Mouse (Mus musculus): Measurements from ENCODE around the gene Tmem54. TPM values are rescaled to one million over a fixed set of nuclear protein-coding genes. Genes with fewer than 3 reads are reported as not detected.

Gene Tmem54
- 11.5 and 14.5 TPM in 2 replicates for polyA plus RNA-seq (2015; fragmentation: Nextera tagmentation; extraction: Ambion mirVana)

DNA sequence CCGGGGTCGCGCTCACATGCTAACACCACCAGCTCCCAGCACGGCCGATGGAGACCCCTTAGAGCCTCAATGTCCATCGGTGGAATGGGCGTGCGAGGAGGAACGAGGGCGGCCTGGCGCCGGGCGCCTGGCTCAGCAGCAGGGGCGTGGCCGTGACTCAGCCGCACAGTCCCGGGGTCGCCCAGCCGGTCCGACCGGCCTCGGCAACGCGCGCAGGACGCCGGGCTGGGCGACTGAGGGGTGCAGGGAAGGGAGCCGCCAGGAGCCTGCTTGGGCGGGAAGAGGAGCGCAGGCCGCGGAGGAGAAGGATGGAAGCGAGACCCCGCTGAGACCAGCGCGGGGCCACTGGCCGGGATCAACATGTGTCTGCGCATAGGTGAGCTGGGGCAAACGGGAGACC is at the start of gene Tmem54:
Gene Tmem54, plus strand, starts transcription at position 193 of the 400 bp plus-strand sequence.
- Histone ChIP-seq H3K36me3 (ENCODE audit: insufficient read depth, low read length) (no peaks in the 10 kb centered on the region), H3K4me1 (ENCODE audit: insufficient read depth, low read length) (peaks cover 10% of the 10 kb centered on the region), H3K9ac (replicated peaks; ENCODE audit: low read length) (peak within 1 kb of the TSS; percentile 59), H3K4me2 (replicated peaks; ENCODE audit: low read depth, low read length) (peak within 1 kb of the TSS; percentile 57), H3K27me3 (ENCODE audit: insufficient read depth, low read length) (peaks cover 22% of the 10 kb centered on the region), H3K4me3 (ENCODE audit: low read length) (peak within 1 kb of the TSS; percentile 37), H3K9me3 (ENCODE audit: low read length) (no peaks in the 10 kb centered on the region), H3K27ac (ENCODE audit: low read length) (no peak within 1 kb of the TSS)
- 2% methylated on average over 39 of the region's 40 CpGs for WGBS
- peak; percentile 53; the same call in 1 of the 2 replicates for ATAC-seq (ENCODE audit: low FRiP score, low TSS enrichment)

DNA sequence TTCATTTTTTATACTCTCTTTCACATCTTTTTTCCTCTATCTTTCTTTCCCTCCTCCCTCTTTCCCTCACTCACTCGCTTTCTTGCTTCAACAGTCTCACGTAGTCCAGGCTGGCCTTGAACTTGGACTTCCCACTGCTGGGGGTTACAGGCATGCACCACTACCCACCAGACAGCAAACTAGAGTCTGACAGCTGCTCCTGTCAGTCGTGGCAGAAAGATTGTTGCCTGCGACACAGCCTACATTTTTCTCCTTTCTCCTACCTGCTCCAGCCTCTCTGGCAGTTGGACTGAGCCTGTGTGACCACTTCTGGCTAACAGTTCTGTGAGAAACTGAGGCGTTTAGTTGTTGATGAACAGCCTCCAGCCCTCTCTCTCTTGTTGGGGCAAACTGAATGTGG is 49.8 kb upstream of the Tmem54 start:
- Histone ChIP-seq H3K36me3 (ENCODE audit: insufficient read depth, low read length) (no peaks in the 10 kb centered on the region), H3K4me3 (ENCODE audit: low read length) (no peak overlapping the region), H3K27me3 (ENCODE audit: insufficient read depth, low read length) (peaks cover 17% of the 10 kb centered on the region), H3K4me2 (replicated peaks; ENCODE audit: low read depth, low read length) (no peak overlapping the region), H3K9ac (replicated peaks; ENCODE audit: low read length) (no peak overlapping the region), H3K4me1 (ENCODE audit: insufficient read depth, low read length) (peaks cover 13% of the 10 kb centered on the region), H3K27ac (ENCODE audit: low read length) (no peak overlapping the region), H3K9me3 (ENCODE audit: low read length) (no peaks in the 10 kb centered on the region)
- no peak for ATAC-seq (ENCODE audit: low FRiP score, low TSS enrichment)
- 81% methylated on average over 5 of the region's 5 CpGs for WGBS

DNA sequence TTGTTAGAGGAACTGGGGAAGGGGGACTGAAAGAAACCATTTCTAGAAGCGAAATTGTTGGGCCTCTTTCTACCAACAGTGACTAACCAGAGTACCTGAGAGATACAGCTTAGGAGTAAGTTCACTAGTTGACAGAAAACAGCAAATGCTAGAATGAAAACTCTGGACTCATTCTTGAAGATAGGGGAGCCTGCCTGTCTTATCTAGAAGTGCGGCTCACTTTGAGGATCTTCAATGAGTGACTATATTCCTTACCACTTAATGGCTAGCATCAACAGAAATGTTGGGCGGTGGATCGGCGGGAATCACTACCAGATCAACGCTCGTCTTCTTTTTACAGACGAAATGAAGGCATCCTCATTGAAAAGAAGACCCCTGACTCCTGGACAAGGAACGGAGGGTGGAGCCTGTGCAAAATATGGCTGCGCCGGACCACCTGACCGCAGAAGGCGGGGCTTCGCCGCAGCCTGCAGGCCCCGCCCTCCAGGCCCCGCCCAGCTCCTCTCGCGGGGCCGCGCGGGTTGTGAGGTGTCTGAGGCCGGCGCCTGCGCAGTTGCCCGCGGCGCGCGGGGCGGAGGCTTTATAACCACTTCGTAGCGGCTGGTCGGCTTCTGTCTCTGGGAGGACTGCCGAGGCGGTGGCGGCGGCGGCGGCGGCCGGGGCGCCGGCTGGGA is 47.7 kb upstream of the Tmem54 start:
- Histone ChIP-seq H3K4me3 (ENCODE audit: low read length) (peak overlapping the region; percentile 61), H3K36me3 (ENCODE audit: insufficient read depth, low read length) (no peaks in the 10 kb centered on the region), H3K4me1 (ENCODE audit: insufficient read depth, low read length) (peaks cover 13% of the 10 kb centered on the region), H3K27me3 (ENCODE audit: insufficient read depth, low read length) (peaks cover 4% of the 10 kb centered on the region), H3K27ac (ENCODE audit: low read length) (peak overlapping the region; percentile 68), H3K4me2 (replicated peaks; ENCODE audit: low read depth, low read length) (peak overlapping the region; percentile 82), H3K9me3 (ENCODE audit: low read length) (no peaks in the 10 kb centered on the region), H3K9ac (replicated peaks; ENCODE audit: low read length) (peak overlapping the region; percentile 83)
- WGBS: 5% methylated on average over 30 of the region's 44 CpGs
- peak; percentile 96 for ATAC-seq (ENCODE audit: low FRiP score, low TSS enrichment)

DNA sequence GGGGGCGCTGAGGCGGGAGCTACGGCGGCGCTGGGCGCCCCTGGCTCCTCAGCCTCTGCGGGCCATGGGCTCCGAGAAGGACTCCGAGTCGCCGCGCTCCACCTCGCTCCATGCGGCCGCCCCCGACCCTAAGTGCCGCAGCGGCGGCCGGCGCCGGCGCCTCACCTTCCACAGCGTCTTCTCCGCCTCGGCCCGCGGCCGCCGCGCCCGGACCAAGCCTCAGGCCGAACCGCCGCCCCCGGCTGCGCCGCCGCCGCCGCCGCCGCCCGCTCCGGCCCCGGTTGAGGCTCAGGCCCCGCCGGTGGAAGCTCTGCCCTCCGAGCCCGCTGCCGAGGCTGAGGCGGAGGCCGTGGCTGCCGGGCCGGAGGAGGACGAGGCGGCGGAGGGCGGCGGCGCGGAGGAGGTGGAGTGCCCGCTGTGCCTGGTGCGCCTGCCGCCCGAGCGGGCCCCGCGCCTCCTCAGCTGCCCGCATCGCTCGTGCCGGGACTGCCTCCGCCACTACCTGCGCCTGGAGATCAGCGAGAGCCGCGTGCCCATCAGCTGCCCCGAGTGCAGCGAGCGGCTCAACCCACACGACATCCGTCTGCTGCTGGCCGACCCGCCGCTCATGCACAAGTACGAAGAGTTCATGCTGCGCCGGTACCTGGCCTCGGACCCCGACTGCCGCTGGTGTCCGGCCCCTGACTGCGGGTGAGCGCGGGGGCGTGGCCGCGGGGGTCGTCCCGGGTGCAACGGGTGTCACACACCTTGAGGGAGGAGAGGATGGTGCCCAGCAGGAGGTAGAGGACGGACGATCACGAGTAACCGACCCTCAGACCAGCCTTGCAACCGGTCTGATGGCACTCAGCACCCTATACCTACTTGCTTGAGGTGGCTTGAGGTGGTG is 46.9 kb upstream of the Tmem54 start, which contains the start of gene Rnf19b:
Gene Rnf19b, plus strand, starts transcription at position 65 of the 886 bp plus-strand sequence.
- ATAC-seq (ENCODE audit: low FRiP score, low TSS enrichment): peak; percentile 66
- Histone ChIP-seq H3K9ac (replicated peaks; ENCODE audit: low read length) (peak within 1 kb of the TSS; percentile 83), H3K4me1 (ENCODE audit: insufficient read depth, low read length) (peaks cover 13% of the 10 kb centered on the region), H3K4me2 (replicated peaks; ENCODE audit: low read depth, low read length) (peak within 1 kb of the TSS; percentile 82), H3K4me3 (ENCODE audit: low read length) (peak within 1 kb of the TSS; percentile 61), H3K9me3 (ENCODE audit: low read length) (no peaks in the 10 kb centered on the region), H3K27me3 (ENCODE audit: insufficient read depth, low read length) (no peaks in the 10 kb centered on the region; the same call in 1 of the 2 replicates), H3K36me3 (ENCODE audit: insufficient read depth, low read length) (no peaks in the 10 kb centered on the region), H3K27ac (ENCODE audit: low read length) (peak within 1 kb of the TSS; percentile 68)
- under 1% methylated on average over 75 of the region's 107 CpGs for WGBS

DNA sequence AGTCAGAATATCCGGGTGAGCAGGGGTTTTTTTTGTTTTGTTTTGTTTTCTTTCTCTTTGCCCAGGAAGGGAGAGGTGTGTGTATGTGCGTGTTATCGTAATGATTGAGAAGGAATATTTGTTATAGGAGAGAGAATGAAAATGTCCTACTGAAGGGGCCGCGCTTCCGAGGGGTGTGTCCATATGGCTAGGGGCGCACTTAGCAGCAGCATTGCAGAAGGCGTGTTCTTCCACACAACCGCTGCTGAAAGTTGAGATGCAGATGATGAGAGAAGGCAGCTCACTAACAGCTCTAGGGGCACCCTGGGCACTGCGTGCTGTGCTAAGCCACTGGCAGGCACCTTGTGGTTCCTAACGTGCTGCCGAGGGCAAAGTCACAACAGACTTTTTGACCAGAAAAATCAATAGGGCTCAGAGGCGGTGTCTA is 46.2 kb upstream of the Tmem54 start:
- no peaks in the 10 kb centered on the region for H3K27me3 ChIP-seq (ENCODE audit: insufficient read depth, low read length)
- peak overlapping the region; percentile 82 for H3K4me2 ChIP-seq (replicated peaks; ENCODE audit: low read depth, low read length)
- H3K4me1 ChIP-seq (ENCODE audit: insufficient read depth, low read length): peaks cover 13% of the 10 kb centered on the region
- H3K27ac ChIP-seq (ENCODE audit: low read length): no peak overlapping the region; the same call in 1 of the 2 replicates
- no peaks in the 10 kb centered on the region for H3K36me3 ChIP-seq (ENCODE audit: insufficient read depth, low read length)
- peak overlapping the region; percentile 83 for H3K9ac ChIP-seq (replicated peaks; ENCODE audit: low read length)
- WGBS: 3% methylated on average over 13 of the region's 13 CpGs
- peak overlapping the region; percentile 61 for H3K4me3 ChIP-seq (ENCODE audit: low read length)
- no peaks in the 10 kb centered on the region for H3K9me3 ChIP-seq (ENCODE audit: low read length)
- ATAC-seq (ENCODE audit: low FRiP score, low TSS enrichment): peak; percentile 47

DNA sequence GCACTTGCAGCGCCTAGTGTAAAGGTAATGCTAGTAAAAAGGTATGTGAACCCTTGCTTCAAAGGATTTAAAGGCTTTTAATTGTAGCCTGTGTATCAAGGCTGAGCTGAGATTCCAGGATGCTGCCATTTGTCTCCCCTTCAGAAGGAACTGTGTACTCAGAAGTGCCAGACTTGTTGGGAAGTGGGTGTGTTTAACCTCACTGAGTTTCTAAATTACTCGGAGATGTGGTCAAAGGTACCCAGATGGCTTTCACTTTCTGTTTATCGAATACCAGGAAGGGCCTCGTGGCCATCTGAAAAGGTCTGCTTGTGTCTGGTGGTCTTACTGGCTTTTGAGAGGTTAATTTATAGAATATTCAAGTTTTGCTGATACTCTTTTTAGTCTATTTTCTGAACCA is 45.4 kb upstream of the Tmem54 start:
- ATAC-seq (ENCODE audit: low FRiP score, low TSS enrichment): no peak
- no peaks in the 10 kb centered on the region for H3K36me3 ChIP-seq (ENCODE audit: insufficient read depth, low read length)

DNA sequence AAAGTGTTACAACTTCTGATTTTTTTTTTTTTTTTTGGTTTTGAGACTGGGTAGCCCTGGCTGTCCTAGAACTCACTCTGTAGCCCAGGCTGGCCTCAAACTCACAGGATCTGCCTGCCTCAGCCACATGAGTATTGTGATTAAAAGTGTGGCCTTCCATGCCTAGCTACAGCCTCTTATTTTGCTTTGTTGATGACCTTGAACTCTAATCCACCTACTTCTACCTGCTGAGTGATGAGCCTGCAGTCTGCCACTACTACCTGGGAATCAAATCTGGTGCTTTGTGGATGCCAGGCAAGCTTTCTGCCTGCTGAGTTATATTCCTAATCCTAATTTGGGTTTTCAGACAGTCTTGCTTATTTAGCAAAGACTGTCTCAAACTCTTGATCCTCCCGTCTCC is 43.9 kb upstream of the Tmem54 start:
- Histone ChIP-seq H3K9ac (replicated peaks; ENCODE audit: low read length) (no peak overlapping the region), H3K36me3 (ENCODE audit: insufficient read depth, low read length) (no peaks in the 10 kb centered on the region), H3K9me3 (ENCODE audit: low read length) (no peaks in the 10 kb centered on the region), H3K27me3 (ENCODE audit: insufficient read depth, low read length) (no peaks in the 10 kb centered on the region), H3K4me1 (ENCODE audit: insufficient read depth, low read length) (peaks cover 13% of the 10 kb centered on the region), H3K27ac (ENCODE audit: low read length) (no peak overlapping the region), H3K4me3 (ENCODE audit: low read length) (no peak overlapping the region), H3K4me2 (replicated peaks; ENCODE audit: low read depth, low read length) (no peak overlapping the region)
- 97% methylated on average over 1 of the region's 1 CpGs for WGBS
- ATAC-seq (ENCODE audit: low FRiP score, low TSS enrichment): no peak

More for the DNA sequence above, 45.4 kb upstream of the Tmem54 start:
- peak overlapping the region; percentile 61; the same call in 1 of the 2 replicates for H3K4me3 ChIP-seq (ENCODE audit: low read length)
- peak overlapping the region; percentile 82 for H3K4me2 ChIP-seq (replicated peaks; ENCODE audit: low read depth, low read length)
- WGBS: 15% methylated on average over 4 of the region's 4 CpGs
- peak overlapping the region; percentile 50; the same call in 1 of the 2 replicates for H3K9ac ChIP-seq (replicated peaks; ENCODE audit: low read length)
- no peaks in the 10 kb centered on the region for H3K9me3 ChIP-seq (ENCODE audit: low read length)
- H3K27me3 ChIP-seq (ENCODE audit: insufficient read depth, low read length): no peaks in the 10 kb centered on the region
- peaks cover 13% of the 10 kb centered on the region for H3K4me1 ChIP-seq (ENCODE audit: insufficient read depth, low read length)
- no peak overlapping the region for H3K27ac ChIP-seq (ENCODE audit: low read length)

DNA sequence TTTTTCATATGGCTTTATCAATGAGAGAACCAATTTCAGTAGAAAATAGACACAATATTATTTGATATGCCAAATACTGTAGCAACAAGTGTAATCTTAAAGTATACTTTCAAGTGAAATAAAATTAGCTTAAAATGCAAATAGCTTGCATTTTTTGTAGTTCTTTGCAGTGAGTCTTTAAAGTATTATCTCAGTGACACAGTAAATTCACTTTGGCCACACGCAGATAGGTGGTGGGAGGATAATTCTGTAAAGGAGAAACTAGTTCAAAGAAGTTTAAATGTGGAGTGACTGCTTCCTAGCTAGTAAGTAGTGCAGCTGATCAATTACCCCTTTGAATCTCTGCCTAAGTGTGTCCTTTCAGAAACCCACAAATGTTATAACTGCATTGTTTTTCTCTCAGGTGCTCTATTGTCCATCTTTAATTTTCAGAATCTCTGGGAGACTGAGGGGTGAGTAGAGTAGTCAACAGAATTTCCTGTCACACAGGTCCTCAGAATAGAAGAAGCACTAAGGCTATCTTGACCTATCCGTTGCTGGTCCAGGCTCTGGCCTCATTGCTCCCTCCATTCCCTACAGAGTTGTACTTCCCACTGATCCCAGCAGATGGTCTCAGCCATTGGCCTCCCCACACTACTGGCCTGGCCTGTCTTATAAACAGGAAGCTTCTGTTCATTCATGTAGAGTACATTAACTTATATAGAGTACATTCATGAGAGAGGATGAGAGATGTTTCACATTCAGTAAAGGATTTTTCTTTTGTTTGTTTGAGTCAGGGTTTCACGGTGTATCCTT is 42.9 kb upstream of the Tmem54 start:
- no peak overlapping the region for H3K4me3 ChIP-seq (ENCODE audit: low read length)
- H3K27ac ChIP-seq (ENCODE audit: low read length): no peak overlapping the region
- 82% methylated on average over 3 of the region's 3 CpGs for WGBS

DNA sequence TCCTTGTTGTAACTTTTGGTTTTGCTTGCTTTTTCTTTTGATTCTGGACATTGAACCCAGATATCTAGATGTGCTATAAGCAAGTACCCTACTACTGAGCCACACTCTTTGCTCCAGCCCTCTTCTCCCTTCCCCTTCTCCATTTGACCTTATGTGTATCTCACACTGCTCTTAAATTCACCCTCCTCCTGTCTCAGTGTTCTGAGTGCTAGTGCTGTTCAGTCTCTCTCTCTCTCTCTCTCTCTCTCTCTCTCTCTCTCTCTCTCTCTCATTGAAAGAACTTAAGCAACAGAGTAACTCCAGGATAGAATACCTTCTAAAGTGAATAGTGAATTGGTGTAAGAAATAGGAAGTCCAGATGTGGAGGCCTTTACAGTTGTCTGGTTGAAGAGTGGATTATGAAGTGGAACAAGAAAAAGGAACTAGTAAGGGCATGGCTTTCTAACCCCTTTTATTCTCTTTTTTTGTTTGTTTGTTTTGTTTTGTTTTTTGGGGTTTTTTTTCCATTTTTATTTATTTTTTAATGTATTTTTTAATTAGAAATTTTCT is 39.6 kb upstream of the Tmem54 start:
- ATAC-seq (ENCODE audit: low FRiP score, low TSS enrichment): no peak
- no peaks in the 10 kb centered on the region for H3K27me3 ChIP-seq (ENCODE audit: insufficient read depth, low read length)
- no peaks in the 10 kb centered on the region for H3K9me3 ChIP-seq (ENCODE audit: low read length)
- no peaks in the 10 kb centered on the region for H3K36me3 ChIP-seq (ENCODE audit: insufficient read depth, low read length)
- no peak overlapping the region for H3K9ac ChIP-seq (replicated peaks; ENCODE audit: low read length)
- H3K4me3 ChIP-seq (ENCODE audit: low read length): no peak overlapping the region
- no peaks in the 10 kb centered on the region for H3K4me1 ChIP-seq (ENCODE audit: insufficient read depth, low read length)
- no peak overlapping the region for H3K4me2 ChIP-seq (replicated peaks; ENCODE audit: low read depth, low read length)
- H3K27ac ChIP-seq (ENCODE audit: low read length): no peak overlapping the region

More for the DNA sequence above, 42.9 kb upstream of the Tmem54 start:
- no peaks in the 10 kb centered on the region for H3K9me3 ChIP-seq (ENCODE audit: low read length)
- H3K27me3 ChIP-seq (ENCODE audit: insufficient read depth, low read length): no peaks in the 10 kb centered on the region
- H3K9ac ChIP-seq (replicated peaks; ENCODE audit: low read length): no peak overlapping the region
- ATAC-seq (ENCODE audit: low FRiP score, low TSS enrichment): no peak
- H3K36me3 ChIP-seq (ENCODE audit: insufficient read depth, low read length): no peaks in the 10 kb centered on the region
- H3K4me1 ChIP-seq (ENCODE audit: insufficient read depth, low read length): peaks cover 11% of the 10 kb centered on the region
- H3K4me2 ChIP-seq (replicated peaks; ENCODE audit: low read depth, low read length): no peak overlapping the region

Measured in kidney, embryonic 16.5 days (tissue).